Mouse (Mus musculus): ENCODE data around the gene Rhoj. TPM values are rescaled to one million over a fixed set of nuclear protein-coding genes. Genes with fewer than 3 reads are reported as not detected.
A peak's percentile ranks its signal among the peaks of the same experiment; 100 is the strongest.

Rhoj gene
- polyA plus RNA-seq, 1 experiment from 2014 or later, result 14.6 TPM

DNA sequence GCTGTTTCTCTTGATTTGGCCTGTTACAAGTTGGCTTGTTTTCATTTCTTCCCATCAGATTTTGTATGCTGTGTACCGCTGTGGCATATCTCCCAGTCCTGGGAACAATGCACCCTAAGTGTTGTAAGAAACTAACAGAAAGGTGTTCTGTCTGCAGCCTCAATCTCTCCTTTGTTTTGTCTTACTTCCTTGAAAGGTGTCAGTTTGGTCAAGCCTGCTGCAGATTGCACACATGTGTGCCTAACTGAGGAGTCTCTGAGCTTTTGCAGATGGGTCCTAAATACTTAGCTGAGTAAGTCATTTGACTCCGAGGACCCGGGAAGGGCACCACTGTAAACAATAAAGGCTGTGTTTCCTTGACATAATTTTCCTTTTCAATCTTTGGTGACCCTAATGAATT is 88.5 kb downstream of the Rhoj start:
- no peak for ATAC-seq
- Histone ChIP-seq H3K4me2 (ENCODE audit: low read length) (no peak overlapping the region), H3K27ac (ENCODE audit: low read length) (no peak overlapping the region), H3K36me3 (ENCODE audit: control insufficient read depth, insufficient read depth) (no peaks in the 10 kb centered on the region), H3K9me3 (ENCODE audit: control insufficient read depth, low read length) (no peaks in the 10 kb centered on the region), H3K9ac (replicated peaks; ENCODE audit: low read depth, low read length) (no peak overlapping the region), H3K27me3 (replicated peaks; ENCODE audit: control insufficient read depth, insufficient read depth, low read length) (no peaks in the 10 kb centered on the region), H3K4me1 (replicated peaks; ENCODE audit: control insufficient read depth, insufficient read depth, low read length) (peaks cover 4% of the 10 kb centered on the region), H3K4me3 (replicated peaks; ENCODE audit: low read length) (no peak overlapping the region)
- 53% methylated on average over 3 of the region's 3 CpGs for WGBS

DNA sequence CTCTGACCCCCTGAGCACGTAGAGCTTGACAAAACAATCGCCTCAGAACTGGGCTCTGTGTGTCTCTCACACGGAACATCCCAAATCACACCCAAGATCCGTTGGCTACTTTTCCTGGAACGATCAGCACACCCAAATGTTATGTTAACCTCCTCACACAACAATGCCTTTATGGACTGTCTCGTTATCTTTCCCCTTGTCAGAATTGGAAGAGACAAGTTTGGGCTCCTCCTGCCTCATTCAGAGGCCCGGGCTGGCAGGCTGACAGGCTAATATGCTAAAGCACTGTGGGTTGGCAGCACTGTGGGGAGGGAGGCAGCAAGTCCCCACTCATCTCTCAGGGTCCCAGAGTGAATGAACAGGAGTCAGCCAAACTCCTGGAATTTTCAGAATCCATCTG is 89.0 kb downstream of the Rhoj start:
- H3K27ac ChIP-seq (ENCODE audit: low read length), result no peak overlapping the region
- ATAC-seq, result 0 out of 2 replicates have a peak, but pooled peaks have one; percentile 55
- H3K4me2 ChIP-seq (ENCODE audit: low read length), result no peak overlapping the region
- no peaks in the 10 kb centered on the region for H3K27me3 ChIP-seq (replicated peaks; ENCODE audit: control insufficient read depth, insufficient read depth, low read length)
- H3K36me3 ChIP-seq (ENCODE audit: control insufficient read depth, insufficient read depth), result no peaks in the 10 kb centered on the region
- no peak overlapping the region for H3K9ac ChIP-seq (replicated peaks; ENCODE audit: low read depth, low read length)
- no peak overlapping the region for H3K4me3 ChIP-seq (replicated peaks; ENCODE audit: low read length)
- WGBS, result 31% methylated on average over 7 of the region's 7 CpGs
- peaks cover 4% of the 10 kb centered on the region for H3K4me1 ChIP-seq (replicated peaks; ENCODE audit: control insufficient read depth, insufficient read depth, low read length)
- no peaks in the 10 kb centered on the region for H3K9me3 ChIP-seq (ENCODE audit: control insufficient read depth, low read length)

- Histone ChIP-seq H3K4me1 (replicated peaks; ENCODE audit: control insufficient read depth, insufficient read depth, low read length) (no peaks in the 10 kb centered on the region), H3K27ac (ENCODE audit: low read length) (no peak overlapping the region), H3K4me2 (ENCODE audit: low read length) (no peak overlapping the region), H3K27me3 (replicated peaks; ENCODE audit: control insufficient read depth, insufficient read depth, low read length) (no peaks in the 10 kb centered on the region), H3K4me3 (replicated peaks; ENCODE audit: low read length) (no peak overlapping the region), H3K9me3 (ENCODE audit: control insufficient read depth, low read length) (no peaks in the 10 kb centered on the region), H3K9ac (replicated peaks; ENCODE audit: low read depth, low read length) (no peak overlapping the region), H3K36me3 (ENCODE audit: control insufficient read depth, insufficient read depth) (no peaks in the 10 kb centered on the region)
- no peak for ATAC-seq
- WGBS, result 84% methylated on average over 9 of the region's 9 CpGs
Observed at GRCm38 (mm10) chr12:75412964-75413363, 104.8 kb downstream of the Rhoj start.

DNA sequence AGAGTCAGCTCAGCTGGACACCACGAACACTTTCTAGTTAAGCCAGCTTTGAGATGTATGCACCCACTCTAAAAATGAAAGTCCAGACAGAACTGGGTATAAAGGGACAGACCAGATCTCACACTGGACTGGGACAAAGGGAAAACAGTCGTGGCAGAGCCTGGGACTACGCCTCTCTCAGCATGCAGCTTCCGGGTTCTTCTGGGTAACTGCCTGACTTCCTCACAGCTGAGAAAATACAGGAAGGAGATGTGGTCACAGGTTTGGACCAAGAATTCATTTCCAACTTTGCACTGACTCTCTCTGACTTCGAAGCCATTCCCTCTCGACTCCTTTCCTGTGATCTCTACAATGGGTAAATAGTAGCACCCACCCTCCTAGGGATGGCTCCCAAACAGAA is 106.9 kb downstream of the Rhoj start:
- Histone ChIP-seq H3K9me3 (ENCODE audit: control insufficient read depth, low read length) (no peaks in the 10 kb centered on the region), H3K36me3 (ENCODE audit: control insufficient read depth, insufficient read depth) (no peaks in the 10 kb centered on the region), H3K27me3 (replicated peaks; ENCODE audit: control insufficient read depth, insufficient read depth, low read length) (no peaks in the 10 kb centered on the region), H3K4me1 (replicated peaks; ENCODE audit: control insufficient read depth, insufficient read depth, low read length) (no peaks in the 10 kb centered on the region), H3K9ac (replicated peaks; ENCODE audit: low read depth, low read length) (no peak overlapping the region), H3K4me3 (replicated peaks; ENCODE audit: low read length) (no peak overlapping the region), H3K4me2 (ENCODE audit: low read length) (no peak overlapping the region), H3K27ac (ENCODE audit: low read length) (no peak overlapping the region)
- 80% methylated on average over 6 of the region's 6 CpGs for WGBS
- ATAC-seq, result no peak

- Histone ChIP-seq H3K4me2 (ENCODE audit: low read length) (no peak within 1 kb of the TSS), H3K36me3 (ENCODE audit: control insufficient read depth, insufficient read depth) (no peaks in the 10 kb centered on the region), H3K4me1 (replicated peaks; ENCODE audit: control insufficient read depth, insufficient read depth, low read length) (no peaks in the 10 kb centered on the region), H3K4me3 (replicated peaks; ENCODE audit: low read length) (no peak within 1 kb of the TSS), H3K9ac (replicated peaks; ENCODE audit: low read depth, low read length) (no peak within 1 kb of the TSS), H3K9me3 (ENCODE audit: control insufficient read depth, low read length) (no peaks in the 10 kb centered on the region), H3K27me3 (replicated peaks; ENCODE audit: control insufficient read depth, insufficient read depth, low read length) (no peaks in the 10 kb centered on the region), H3K27ac (ENCODE audit: low read length) (no peak within 1 kb of the TSS)
- no peak for ATAC-seq
- 87% methylated on average over 4 of the region's 4 CpGs for whole genome bisulfite sequencing
Observed at GRCm38 (mm10) chr12:75416681-75417080, 108.6 kb downstream of the Rhoj start, which contains the start of gene Gphb5. TSS of gene Gphb5 (minus strand) at chr12:75416781.

DNA sequence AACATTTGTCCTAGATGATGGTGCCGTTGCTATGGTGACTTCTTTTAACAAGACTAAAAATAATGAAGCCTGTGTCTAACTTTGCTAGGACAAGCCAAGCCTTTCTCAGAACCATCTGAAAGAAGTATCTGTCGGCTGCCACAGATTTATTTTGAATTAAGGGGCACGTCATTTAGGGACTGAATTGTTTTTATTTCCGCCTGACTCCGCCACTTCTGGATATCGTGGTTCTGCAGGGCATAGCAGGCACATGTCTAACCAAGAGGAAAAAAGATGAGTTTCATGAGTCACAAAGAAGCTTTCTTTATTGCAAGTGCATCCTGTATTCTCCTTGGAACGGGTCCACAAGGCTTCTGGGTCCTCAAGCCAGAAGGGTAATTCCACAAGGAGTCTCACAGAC is 116.2 kb downstream of the Rhoj start:
- WGBS, result 69% methylated on average over 7 of the region's 7 CpGs
- no peaks in the 10 kb centered on the region for H3K9me3 ChIP-seq (ENCODE audit: control insufficient read depth, low read length)
- no peaks in the 10 kb centered on the region for H3K27me3 ChIP-seq (replicated peaks; ENCODE audit: control insufficient read depth, insufficient read depth, low read length)
- H3K4me3 ChIP-seq (replicated peaks; ENCODE audit: low read length), result no peak overlapping the region
- H3K9ac ChIP-seq (replicated peaks; ENCODE audit: low read depth, low read length), result no peak overlapping the region
- H3K4me2 ChIP-seq (ENCODE audit: low read length), result no peak overlapping the region
- no peak overlapping the region for H3K27ac ChIP-seq (ENCODE audit: low read length)
- H3K36me3 ChIP-seq (ENCODE audit: control insufficient read depth, insufficient read depth), result no peaks in the 10 kb centered on the region
- no peak for ATAC-seq
- H3K4me1 ChIP-seq (replicated peaks; ENCODE audit: control insufficient read depth, insufficient read depth, low read length), result no peaks in the 10 kb centered on the region

- Histone ChIP-seq H3K4me2 (ENCODE audit: low read length) (no peak overlapping the region), H3K4me3 (replicated peaks; ENCODE audit: low read length) (no peak overlapping the region), H3K27me3 (replicated peaks; ENCODE audit: control insufficient read depth, insufficient read depth, low read length) (no peaks in the 10 kb centered on the region), H3K36me3 (ENCODE audit: control insufficient read depth, insufficient read depth) (no peaks in the 10 kb centered on the region), H3K4me1 (replicated peaks; ENCODE audit: control insufficient read depth, insufficient read depth, low read length) (no peaks in the 10 kb centered on the region), H3K9me3 (ENCODE audit: control insufficient read depth, low read length) (no peaks in the 10 kb centered on the region), H3K9ac (replicated peaks; ENCODE audit: low read depth, low read length) (no peak overlapping the region), H3K27ac (ENCODE audit: low read length) (no peak overlapping the region)
- WGBS, result 89% methylated on average over 4 of the region's 4 CpGs
- ATAC-seq, result no peak
Observed at GRCm38 (mm10) chr12:75424817-75425216, 116.7 kb downstream of the Rhoj start.

DNA sequence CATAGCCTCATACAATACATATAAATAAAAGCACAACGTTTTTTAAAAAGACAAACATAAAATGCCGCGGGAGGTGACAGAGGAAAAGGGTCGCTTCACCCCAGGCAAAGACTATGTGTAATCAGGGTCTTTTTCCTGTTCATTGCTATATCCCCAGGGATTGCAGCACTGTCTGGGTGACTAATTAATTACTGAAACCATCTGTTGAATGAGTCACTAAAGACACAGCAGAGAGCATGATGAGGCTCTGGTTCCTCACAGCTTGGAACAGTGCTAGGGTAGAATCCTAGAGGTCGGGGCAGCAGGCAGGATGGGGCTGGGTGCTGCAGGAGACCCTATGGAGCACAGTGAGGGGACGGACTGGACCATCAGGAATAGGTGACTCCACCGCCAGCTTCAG is 117.8 kb downstream of the Rhoj start:
- 89% methylated on average over 7 of the region's 7 CpGs for WGBS
- Histone ChIP-seq H3K4me3 (replicated peaks; ENCODE audit: low read length) (no peak overlapping the region), H3K9ac (replicated peaks; ENCODE audit: low read depth, low read length) (no peak overlapping the region), H3K9me3 (ENCODE audit: control insufficient read depth, low read length) (no peaks in the 10 kb centered on the region), H3K36me3 (ENCODE audit: control insufficient read depth, insufficient read depth) (no peaks in the 10 kb centered on the region), H3K27me3 (replicated peaks; ENCODE audit: control insufficient read depth, insufficient read depth, low read length) (no peaks in the 10 kb centered on the region), H3K27ac (ENCODE audit: low read length) (no peak overlapping the region), H3K4me1 (replicated peaks; ENCODE audit: control insufficient read depth, insufficient read depth, low read length) (no peaks in the 10 kb centered on the region), H3K4me2 (ENCODE audit: low read length) (no peak overlapping the region)
- no peak for ATAC-seq

DNA sequence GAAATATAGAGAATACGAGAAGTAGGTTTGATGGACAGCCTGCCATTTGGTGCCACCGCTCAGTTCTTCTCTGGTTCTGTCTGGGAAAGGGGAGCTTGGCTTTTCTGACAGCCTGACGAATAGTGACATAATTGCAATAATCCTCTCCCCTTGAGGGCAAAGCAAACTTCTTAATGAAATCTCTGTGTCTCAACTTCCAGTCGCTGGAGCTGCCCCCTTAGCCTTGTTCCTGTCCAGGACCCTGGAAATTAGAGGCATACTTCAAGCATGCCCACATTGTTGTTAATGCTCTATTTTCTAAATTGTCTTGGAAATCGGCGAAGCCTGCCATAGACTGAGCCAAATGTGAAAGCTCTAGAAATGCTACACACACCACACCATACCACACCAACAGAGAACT is 120.6 kb downstream of the Rhoj start:
- Histone ChIP-seq H3K9ac (replicated peaks; ENCODE audit: low read depth, low read length) (no peak overlapping the region), H3K4me2 (ENCODE audit: low read length) (no peak overlapping the region), H3K27me3 (replicated peaks; ENCODE audit: control insufficient read depth, insufficient read depth, low read length) (no peaks in the 10 kb centered on the region), H3K36me3 (ENCODE audit: control insufficient read depth, insufficient read depth) (no peaks in the 10 kb centered on the region), H3K4me3 (replicated peaks; ENCODE audit: low read length) (no peak overlapping the region), H3K27ac (ENCODE audit: low read length) (no peak overlapping the region), H3K4me1 (replicated peaks; ENCODE audit: control insufficient read depth, insufficient read depth, low read length) (no peaks in the 10 kb centered on the region), H3K9me3 (ENCODE audit: control insufficient read depth, low read length) (no peaks in the 10 kb centered on the region)
- WGBS, result 73% methylated on average over 6 of the region's 6 CpGs
- ATAC-seq, result no peak

- H3K36me3 ChIP-seq (ENCODE audit: control insufficient read depth, insufficient read depth), result no peaks in the 10 kb centered on the region
- WGBS, result 76% methylated on average over 1 of the region's 1 CpGs
- H3K27ac ChIP-seq (ENCODE audit: low read length), result no peak overlapping the region
- H3K9ac ChIP-seq (replicated peaks; ENCODE audit: low read depth, low read length), result no peak overlapping the region
- no peak overlapping the region for H3K4me2 ChIP-seq (ENCODE audit: low read length)
- no peak for ATAC-seq
- no peaks in the 10 kb centered on the region for H3K4me1 ChIP-seq (replicated peaks; ENCODE audit: control insufficient read depth, insufficient read depth, low read length)
- no peaks in the 10 kb centered on the region for H3K27me3 ChIP-seq (replicated peaks; ENCODE audit: control insufficient read depth, insufficient read depth, low read length)
- H3K4me3 ChIP-seq (replicated peaks; ENCODE audit: low read length), result no peak overlapping the region
- H3K9me3 ChIP-seq (ENCODE audit: control insufficient read depth, low read length), result no peaks in the 10 kb centered on the region
Observed at GRCm38 (mm10) chr12:75429685-75430396, 121.7 kb downstream of the Rhoj start.
